ENCODE assay signal across 17 mouse cellular contexts in genomic region chr3:147456294-147456693, GRCm38 (mm10).
"Had no signal": no experiment of that assay in that cellular context is flagged by ENCODE, and none has a peak within 500 bp of the region (broad histone marks: within the 10 kb centered on the region; RNA-seq: fewer than 3 reads in every experiment).

No protein-coding gene starts in this region.

- DNase-seq: lung, adult 18-20 months; lung, postnatal 14 days; lung, postnatal 36 days; right cerebral cortex, postnatal 14 days; thymus, adult 2 months; thymus, postnatal 25 days; thymus, postnatal 4 days had no signal

- H3K36me3 ChIP-seq: lung, embryonic 15.5 days; midbrain, embryonic 13.5 days; neural tube, embryonic 12.5 days; stomach, embryonic 15.5 days had no signal

- H3K4me3 ChIP-seq: lung, embryonic 15.5 days; megakaryocyte, embryonic 14.5 days; midbrain, embryonic 13.5 days; neural tube, embryonic 12.5 days; stomach, embryonic 15.5 days had no signal

- H3K9me3 ChIP-seq: lung, embryonic 15.5 days; midbrain, embryonic 13.5 days; neural tube, embryonic 12.5 days; stomach, embryonic 15.5 days had no signal

- ATAC-seq: lung, postnatal 0 days; midbrain, embryonic 13.5 days; midbrain, embryonic 16.5 days had no signal

- H3K4me1 ChIP-seq: lung, embryonic 15.5 days; megakaryocyte, embryonic 14.5 days; neural tube, embryonic 12.5 days; stomach, embryonic 15.5 days had no signal

- H3K27me3 ChIP-seq: lung, embryonic 15.5 days; megakaryocyte, embryonic 14.5 days; midbrain, embryonic 13.5 days; neural tube, embryonic 12.5 days; stomach, embryonic 15.5 days had no signal

- H3K4me2 ChIP-seq: lung, embryonic 15.5 days; midbrain, embryonic 11.5 days; midbrain, embryonic 13.5 days; neural tube, embryonic 12.5 days; stomach, embryonic 15.5 days had no signal

- H3K27ac ChIP-seq: lung, embryonic 15.5 days; macrophage; midbrain, embryonic 13.5 days; neural tube, embryonic 12.5 days; stomach, embryonic 15.5 days; stomach, postnatal 0 days had no signal

- H3K9ac ChIP-seq: lung, embryonic 15.5 days; midbrain, embryonic 13.5 days; neural tube, embryonic 12.5 days; stomach, embryonic 15.5 days had no signal
